Mouse (Mus musculus): ENCODE measurements at regions not wholly inside any gene's neighbourhood (a gene's known extent, or its start where the extent isn't known, plus 50 kb on each side); places are given as distances from the start of the nearest gene placed in this dataset.

- TF ChIP-seq CTCF (IDR thresholded peaks at IDR 0.05; ENCODE audit: control insufficient read depth, insufficient read depth, insufficient replicate concordance, low read depth, low read length) (no peak), POLR2A (IDR thresholded peaks at IDR 0.05; ENCODE audit: control insufficient read depth, low read depth, low read length) (no peak)
Measured at GRCm38 (mm10) chr8:34392981-34393828, 281.7 kb upstream of the Gm10131 start.

All from testis, adult 2 months (tissue).